Mouse (Mus musculus) neutrophil, adult 59 days (primary cell): ENCODE measurements around the gene 1700123L14Rik. TPM values are rescaled to one million over a fixed set of nuclear protein-coding genes. Genes with fewer than 3 reads are reported as not detected.

ENCODE experiments used
- total RNA-seq, 2 experiments: library from RNA; stranded (reverse); gene quantifications; 1 replicate in 1 of 2; 2 replicates in 1 of 2; pipeline ENCODE4 v1.2.4; 2023

The 1700123L14Rik gene
- total RNA-seq = not detected

GRCm38 (mm10) chr6:96165818-96166379 lies at the start of gene 1700123L14Rik:
Gene 1700123L14Rik (minus strand): TSS chr6:96166243.

Other genes starting within 250 kb of the 1700123L14Rik start
- gene Fam19a1, start 53.1 kb downstream of the 1700123L14Rik start, total RNA-seq = not detected